Mouse (Mus musculus) testis, adult 2 months (tissue): ENCODE results near the gene Irf9.

ENCODE experiments used
- CTCF ChIP-seq: fragments of 200-500 bp; IDR thresholded peaks from 2 replicates; pipeline ENCODE4 v1.5.1; 2012; ENCODE audit warnings: low read depth, mild to moderate bottlenecking, inconsistent platforms, low read length, moderate library complexity; ENCODE audit not compliant: control insufficient read depth, insufficient read depth, insufficient replicate concordance
- POLR2A ChIP-seq: fragments of 200-500 bp; IDR thresholded peaks from 2 replicates; pipeline ENCODE4 v1.6.1; 2012; ENCODE audit warnings: low read depth, mild to moderate bottlenecking, inconsistent platforms, low read length, moderate library complexity; ENCODE audit not compliant: control insufficient read depth

- TF ChIP-seq POLR2A (no peak), CTCF (no peak)
Measured at GRCm38 (mm10) chr14:55628077-55628827, 24.9 kb downstream of the Irf9 start.
